Mouse (Mus musculus) hematopoietic stem cell, adult 5-6 weeks (primary cell): ENCODE results near the gene Mkrn1. TPM values are rescaled to one million over a fixed set of nuclear protein-coding genes. Genes with fewer than 3 reads are reported as not detected.

Experiments
- ATAC-seq, 2 experiments: fragments of 125-278 bp in 1 of 2; replicated peaks in 1 of 2; 2 replicates each; pipeline ENCODE4 v1.8.0; 2016 to 2017; ENCODE audit warnings: inconsistent platforms in 2 of 2, mild to moderate bottlenecking in 2 of 2, moderate number of reproducible peaks in 2 of 2, low read depth in 1 of 2, moderate TSS enrichment in 1 of 2; ENCODE audit not compliant: low FRiP score in 2 of 2, poor library complexity in 2 of 2, severe bottlenecking in 2 of 2, insufficient read depth in 1 of 2, low TSS enrichment in 1 of 2
- total RNA-seq: library from RNA; stranded (forward); fragments of 172-1452, 232-1000 nt; gene quantifications from 2 replicates; pipeline ENCODE4 v1.2.3, GENCODE M21; 2017

The Mkrn1 gene
- total RNA-seq, 1 experiment from 2014 or later, result 65.8 TPM

- ATAC-seq, result no peak
Measured at GRCm38 (mm10) chr6:39348946-39349345, 71.3 kb downstream of the Mkrn1 start.

- no peak for ATAC-seq
Measured at GRCm38 (mm10) chr6:39347880-39348814, 72.1 kb downstream of the Mkrn1 start.

Other genes with a start within 250 kb of the Mkrn1 start
- gene Kdm7a, start 213.7 kb downstream of the Mkrn1 start, total RNA-seq, result 27.6 and 29.4 TPM in 2 replicates
- gene Slc37a3, start 42.8 kb downstream of the Mkrn1 start, total RNA-seq, result 5.0 and 8.9 TPM in 2 replicates
- 1.9 and 3.9 TPM in 2 replicates for gene Rab19, start 39.3 kb downstream of the Mkrn1 start, total RNA-seq
- gene Dennd2a, start 137.4 kb upstream of the Mkrn1 start, total RNA-seq, result 1.0 and 2.1 TPM in 2 replicates
- gene Adck2, start 153.4 kb upstream of the Mkrn1 start, total RNA-seq, result 15.7 and 24.0 TPM in 2 replicates
- 6.9 TPM in 1 of 2 replicates, not detected in the other for gene Gm42420, start 165.3 kb upstream of the Mkrn1 start, total RNA-seq
- 55.3 and 60.3 TPM in 2 replicates for gene Ndufb2, start 172.1 kb upstream of the Mkrn1 start, total RNA-seq